Mouse (Mus musculus): ENCODE measurements around the gene Smg1.

The Smg1 gene

DNA sequence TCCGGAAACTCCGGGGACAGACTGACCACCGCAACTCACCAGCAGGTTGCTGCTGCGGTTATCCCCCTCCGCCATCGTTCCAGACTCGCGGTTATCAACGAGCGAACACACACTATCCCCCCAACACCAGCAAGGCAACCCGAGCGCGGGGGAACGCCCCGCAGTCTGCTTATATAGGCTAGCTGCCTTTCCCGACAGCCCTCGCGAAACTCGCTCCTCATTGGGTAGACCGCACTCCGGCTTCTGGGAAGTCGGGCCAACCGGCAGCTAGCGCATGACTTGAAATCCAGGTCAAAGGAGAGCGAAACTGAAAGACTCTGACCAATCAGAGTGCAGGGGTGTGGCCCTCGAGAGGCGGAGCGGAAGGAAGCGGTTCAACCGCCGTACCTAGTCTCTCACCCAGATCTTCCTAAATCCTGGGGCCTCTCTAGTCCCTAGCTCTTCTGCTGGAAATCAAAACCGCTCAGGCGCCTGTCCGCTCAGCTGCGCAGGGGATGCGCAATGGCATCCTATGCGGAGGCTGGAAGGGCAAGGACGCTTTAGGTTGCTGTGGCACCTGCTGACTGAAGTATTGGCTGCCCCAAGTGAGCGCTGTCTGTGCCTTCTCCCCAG is 113.9 kb downstream of the Smg1 start, which contains the start of gene Arl6ip1:
Arl6ip1 (minus strand) TSS at position 233 of the 612 bp plus-strand sequence.
- DNase-seq, result peak; percentile 97 to 98

DNA sequence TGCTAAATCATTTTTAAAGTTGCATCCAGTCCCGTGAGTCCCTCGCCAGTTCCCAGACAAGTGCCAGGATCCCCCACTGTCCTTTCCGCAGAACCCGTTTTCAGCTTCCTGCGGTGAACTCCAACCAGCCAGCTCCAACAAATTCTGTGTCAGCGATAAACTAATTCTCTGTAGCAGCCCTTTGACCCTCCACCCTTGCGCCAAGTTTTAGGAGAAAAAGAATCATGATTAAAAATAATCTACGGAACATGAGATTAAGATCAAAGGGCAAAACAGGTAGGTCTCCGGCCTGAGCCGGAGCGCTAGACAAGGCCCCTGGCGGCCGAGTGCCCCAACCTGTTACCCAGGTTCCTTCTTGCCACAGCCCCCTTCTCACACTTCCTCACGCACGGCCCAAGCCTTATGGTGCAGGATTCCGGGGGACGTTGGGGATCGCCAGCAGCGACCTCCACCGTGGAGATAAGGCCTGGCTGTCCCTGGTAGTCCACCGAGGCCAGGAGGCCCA is 114.5 kb downstream of the Smg1 start:
- DNase-seq, result peak; percentile 58 to 63

DNA sequence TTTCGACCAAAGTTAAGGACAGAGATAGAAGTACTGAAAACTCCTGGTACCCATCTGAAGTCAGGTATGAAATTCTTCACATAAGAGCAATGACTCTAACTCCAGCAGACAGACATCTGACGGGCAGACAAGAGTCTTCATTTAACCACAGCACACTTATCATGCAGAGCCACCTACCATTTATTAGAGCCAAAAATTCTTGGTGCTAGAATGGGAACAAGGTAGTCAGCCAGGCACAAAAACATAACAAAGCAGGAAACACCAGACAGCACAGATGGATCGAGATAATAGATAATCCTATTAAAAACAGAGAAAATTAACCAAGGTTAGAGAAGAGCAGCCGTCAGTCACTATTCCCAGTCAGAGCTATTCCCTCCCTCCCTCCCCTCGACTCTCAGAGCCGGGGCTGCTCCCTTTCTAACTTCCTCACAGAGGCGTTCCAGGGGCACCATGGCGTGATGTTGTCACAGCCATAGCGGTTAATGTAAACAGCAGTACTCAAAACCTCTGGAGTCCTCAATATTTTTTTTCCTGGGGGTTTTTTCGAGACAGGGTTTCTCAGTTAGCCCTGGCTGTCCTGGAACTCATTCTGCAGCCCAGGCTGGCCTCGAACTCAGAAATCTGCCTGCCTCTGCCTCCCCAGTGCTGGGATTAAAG is 117.1 kb downstream of the Smg1 start:
- no peak for DNase-seq

DNA sequence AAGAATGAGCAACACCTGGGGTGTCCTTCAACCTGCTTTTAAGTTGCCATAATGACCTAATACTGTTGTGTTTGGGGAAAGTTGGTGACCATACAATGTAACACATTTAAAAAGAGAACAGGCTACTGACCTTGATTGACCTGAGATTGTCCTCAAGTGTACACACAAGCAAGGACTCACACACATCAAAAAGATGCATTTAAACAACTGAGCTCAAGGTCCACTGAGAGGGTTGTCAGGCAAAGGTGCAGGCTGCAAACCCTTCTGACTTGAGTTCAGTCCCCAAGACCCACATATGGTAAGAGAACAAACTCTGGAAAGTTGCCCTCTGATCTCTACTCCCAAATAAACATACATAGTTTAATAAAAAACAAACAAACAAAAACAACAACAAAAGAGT is 117.7 kb downstream of the Smg1 start:
- DNase-seq, result no peak

DNA sequence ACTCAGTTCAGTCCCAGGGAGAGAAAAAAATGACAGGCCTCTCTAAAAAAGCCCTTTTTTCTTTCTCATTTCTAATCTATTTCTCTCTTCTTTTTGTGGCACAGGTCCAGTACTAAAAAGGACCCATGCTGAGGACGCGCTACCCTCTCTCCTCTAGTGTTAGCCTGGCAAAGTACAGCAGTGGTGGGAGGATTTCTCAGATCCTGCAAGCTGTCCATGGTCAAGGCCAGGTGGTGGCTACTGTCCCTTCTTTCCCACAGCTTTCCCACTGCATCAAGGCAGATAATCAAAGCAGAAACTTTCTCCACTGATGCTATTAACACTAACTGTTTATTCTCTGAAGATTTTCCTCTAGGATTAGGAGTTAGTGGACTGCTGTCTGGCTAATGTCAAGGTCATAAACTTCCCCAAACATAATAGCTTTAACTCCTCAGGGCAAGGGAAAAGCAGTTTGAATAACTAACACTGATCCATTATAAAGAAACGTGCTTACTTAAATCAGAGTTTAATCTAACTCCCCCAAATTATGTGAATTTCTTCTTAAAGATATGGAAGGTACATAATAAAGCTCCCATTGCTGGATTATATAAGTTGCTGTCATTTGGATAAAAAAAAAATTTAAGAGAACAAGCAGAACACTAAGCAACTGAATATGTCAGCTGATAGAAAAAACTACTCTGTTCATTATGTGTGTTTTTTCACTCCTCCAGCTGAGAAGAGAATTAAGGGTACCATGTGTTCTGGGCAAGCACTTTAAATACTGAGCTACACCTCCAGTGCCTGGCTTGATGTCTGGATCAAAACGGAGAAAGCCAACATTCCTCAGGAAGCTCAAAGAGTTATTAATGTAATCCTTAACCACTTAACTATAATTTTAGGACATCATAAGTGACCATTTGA is 119.7 kb downstream of the Smg1 start:
- no peak for DNase-seq

DNA sequence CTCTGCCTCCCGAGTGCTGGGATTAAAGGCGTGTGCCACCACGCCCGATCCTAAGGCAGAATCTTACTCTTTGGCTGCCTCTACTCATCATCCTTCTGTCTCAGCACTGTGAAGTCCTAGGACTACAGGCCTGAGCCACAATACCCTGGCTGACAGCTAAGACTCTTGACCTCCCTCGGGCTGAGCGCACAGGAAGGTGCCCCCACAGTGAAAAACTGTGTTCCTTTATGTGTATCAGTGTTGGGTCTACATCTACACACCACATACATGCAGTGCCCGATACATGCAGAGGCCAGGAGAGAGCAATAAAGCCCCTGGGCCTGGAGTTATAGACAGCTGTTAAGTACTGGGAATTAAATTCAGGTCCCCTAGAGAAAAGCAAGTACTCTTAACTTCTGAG is 121.2 kb downstream of the Smg1 start:
- DNase-seq, result no peak

DNA sequence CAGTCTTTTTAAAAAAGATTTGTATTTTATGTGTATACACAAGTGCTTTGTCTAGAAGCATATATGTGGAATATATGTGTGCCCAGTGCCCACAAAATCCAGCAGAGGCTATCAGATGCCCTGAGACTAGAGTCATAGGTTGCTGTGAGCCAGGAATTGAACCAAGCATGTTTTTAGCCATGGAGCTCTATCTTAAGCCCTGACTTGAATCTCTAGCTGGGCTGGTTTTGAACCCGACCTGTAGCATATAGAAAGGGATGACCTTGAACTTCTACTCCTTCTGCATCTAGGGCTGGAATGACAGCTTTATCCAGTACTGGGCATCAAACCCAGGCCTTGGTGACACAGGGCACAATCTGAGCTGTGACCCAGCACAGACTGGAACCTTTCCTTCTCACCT is 122.8 kb downstream of the Smg1 start:
- no peak for DNase-seq

DNA sequence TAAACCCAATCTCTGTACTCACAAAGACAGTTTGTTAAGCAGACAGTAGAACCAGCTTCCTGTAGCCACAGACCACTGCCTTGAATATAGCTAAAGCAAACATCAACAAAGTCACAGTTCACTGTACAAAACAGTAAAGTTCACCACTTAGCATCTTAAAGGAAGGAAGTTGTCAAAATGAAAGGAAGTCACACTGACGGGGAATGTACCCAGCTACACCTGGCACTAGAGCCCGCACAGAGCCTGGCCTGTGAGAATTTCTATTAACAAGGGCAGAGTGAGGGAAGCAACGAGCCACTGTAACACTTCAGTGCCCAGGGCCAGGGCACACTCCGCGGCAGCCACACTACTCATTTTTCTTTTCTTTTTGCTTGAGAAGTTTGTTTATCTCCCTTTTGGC is 123.5 kb downstream of the Smg1 start:
- no peak for DNase-seq

DNA sequence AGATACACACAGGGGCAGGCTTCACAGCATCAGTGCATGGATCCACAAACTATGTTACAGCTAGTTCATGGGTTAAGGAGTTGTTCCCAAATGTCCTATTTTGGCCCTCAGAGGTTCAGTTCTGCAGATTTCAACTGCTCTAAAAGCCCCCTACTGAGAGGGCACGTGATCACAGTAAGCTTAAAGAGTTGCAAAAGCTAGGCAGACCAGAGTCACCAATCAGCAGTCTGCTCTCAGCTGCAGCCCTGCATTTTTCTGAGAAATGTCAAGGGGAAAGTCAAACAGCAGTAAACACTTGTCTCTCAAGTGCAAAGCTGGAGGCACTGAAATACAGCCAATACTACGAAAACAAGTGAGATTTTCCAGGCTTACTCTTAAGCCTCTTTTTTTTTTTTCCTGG is 124.3 kb downstream of the Smg1 start:
- DNase-seq, result no peak

DNA sequence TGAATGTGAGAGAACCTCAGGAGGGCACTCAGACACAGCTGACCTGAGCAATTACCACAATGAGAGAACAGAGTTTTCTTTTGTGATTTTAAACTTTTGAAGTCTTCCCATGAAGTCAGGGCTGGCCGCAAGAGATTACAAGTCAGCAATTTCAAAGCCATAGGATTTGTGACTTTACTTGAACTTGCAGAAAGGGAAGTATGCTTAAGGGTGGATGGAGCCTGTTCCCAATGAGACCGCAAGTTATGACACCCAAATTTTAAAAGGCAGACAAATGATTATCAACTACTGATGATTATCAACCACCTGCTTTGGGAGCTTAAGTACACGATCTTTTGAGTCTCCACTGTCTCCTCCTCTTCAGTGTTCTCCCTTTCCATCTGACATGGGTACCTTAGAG is 125.0 kb downstream of the Smg1 start:
- no peak for DNase-seq

DNA sequence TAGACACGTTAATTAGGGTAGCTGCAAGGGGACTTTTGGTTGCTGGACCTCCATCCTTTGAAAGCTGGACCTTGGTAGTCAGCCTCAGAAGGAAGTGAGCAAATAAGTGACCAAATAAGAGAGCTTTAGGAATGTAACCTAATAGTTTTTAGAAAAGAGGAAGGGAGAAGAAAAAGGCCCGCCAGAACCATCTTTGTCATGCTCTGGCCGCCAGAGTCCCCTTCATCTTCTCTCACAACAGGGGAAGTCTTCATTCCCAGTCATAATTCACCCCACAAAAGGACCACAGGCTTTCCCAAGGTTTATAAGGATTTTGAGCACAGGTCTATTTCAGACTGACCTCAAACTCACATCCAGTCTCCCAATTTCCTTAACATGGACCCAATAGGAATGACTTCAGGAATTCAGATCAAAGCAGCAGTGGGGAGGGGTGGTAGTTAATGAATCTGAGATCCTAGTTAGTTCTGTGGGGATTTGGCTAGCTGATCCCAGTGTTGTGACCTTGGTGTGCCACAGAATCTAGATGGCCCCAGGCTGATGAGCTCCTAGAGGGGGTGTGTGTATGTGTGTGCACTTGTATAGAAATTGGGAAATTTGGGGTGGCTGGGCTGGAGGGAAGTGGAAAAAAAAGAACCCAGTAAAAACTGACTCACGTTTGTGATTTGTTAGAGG is 125.8 kb downstream of the Smg1 start:
- DNase-seq, result no peak

DNA sequence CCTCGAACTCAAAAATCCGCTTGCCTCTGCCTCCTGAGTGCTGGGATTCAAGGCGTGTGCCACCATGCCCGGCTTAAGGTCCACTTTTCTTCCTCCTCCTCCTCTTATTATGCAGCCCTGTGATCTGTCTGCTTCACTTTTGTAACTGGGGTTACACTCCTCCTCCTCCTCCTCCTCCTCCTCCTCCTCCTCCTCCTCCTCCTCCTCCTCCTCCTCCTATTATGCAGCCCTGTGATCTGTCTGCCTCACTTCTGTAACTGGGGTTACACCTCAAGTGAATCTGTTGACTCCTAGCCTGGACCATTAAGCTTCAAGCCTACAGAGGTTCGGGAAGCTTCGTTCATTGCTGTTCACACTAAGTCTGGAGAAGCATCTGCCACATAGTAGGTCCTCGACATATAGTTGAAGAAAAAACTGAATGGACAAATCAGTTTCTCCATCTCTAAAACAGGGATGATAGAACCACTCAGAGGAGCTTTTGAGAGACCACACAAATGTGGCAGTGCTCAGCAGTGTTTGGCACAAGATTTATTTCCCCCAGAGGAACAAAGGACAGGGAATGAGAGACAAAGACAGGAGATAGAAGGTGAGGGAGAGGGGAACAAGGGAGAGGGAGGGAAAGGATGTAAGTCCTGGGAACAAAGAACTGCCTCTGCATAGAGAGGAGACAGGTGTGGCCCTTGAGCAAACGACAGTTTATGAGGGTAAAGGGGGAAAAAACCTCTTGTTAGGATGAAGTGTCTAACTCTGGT is 126.5 kb downstream of the Smg1 start:
- DNase-seq, result no peak

DNA sequence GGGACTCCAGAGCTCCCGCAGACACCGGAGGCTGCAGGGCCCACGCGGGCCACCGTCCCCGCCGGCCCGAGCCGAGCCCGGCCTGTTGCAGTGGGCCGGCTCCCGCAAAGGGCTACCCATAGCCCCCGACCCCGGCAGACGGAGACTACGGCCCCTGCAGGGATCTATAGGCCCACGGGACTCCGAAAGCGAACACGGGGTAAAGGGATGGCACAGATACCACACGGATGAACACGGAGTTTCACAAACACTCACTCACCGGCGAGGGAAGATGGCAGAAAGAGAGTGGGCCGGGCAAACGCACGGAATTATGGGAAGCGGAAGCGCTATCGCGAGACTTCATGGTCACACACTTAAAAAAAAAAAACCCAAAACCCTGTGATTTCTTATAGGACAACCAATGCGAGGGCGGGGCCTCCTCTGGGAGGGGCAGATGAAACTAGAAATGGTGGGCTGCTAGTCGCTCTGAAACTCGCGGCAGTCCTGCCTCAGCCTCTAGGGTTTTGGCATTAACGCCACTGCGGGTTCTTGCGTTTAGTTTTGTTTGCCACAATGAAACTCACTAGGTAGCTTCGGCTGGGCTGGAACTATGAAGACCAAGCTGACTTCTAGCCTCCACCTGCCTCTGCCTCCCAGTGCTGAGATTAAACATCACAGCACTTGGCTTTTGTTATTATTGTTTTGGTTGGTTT is 127.4 kb downstream of the Smg1 start, which contains the start of gene Rps15a:
Rps15a (minus strand) TSS at position 312 of the 692 bp plus-strand sequence.
- DNase-seq, result peak; percentile 96 to 97

DNA sequence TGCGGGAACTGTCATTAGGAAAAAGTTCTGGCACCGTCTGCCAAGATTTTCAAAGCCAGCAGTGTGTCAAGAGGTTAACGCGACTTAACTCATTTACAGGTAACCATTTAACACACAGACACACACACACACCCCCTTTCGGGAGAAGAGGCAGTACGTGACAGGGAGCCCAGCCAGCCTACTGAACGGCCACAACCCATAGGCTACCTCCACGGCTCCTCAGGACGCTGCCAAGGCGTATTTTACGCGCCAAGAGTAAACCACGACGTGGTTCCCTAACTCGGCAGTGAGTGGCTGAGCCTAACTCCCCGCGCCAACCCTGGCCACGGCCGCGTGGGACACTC is 128.0 kb downstream of the Smg1 start:
- DNase-seq, result no peak

DNA sequence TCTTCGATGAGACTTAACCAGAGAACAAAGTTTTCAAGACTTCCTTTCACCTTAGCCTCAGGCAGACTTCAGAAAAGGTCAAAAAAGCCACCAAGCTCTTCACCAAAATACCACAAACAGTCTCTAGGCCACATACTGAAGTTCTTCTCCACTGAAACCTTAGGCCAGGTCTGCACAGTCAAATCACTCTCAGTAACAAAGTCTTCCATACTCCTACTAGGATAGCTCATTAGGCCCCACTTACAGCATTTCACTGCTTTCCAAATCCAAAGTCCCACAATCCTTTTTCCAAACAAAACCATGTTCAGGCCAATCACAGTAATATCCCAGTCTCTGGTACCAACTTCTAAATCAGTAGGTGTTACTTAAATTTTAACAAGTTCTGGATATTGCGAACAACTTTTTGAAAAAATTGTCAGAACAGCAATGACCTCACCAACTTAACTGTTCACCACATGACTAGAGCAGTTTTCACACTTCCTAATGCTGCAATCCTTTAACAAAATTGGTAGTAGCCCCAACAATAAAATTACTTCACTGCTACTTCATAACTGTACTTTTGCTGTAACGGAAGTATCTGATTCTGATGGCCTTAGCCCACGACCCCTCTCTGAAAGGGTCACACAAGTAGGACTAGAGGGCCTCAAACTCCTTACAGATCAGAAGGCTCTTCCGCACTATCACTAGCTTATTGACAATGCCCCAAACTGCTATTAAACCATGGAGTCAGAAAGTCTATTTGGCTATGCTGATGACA is 129.8 kb downstream of the Smg1 start:
- DNase-seq, result no peak

DNA sequence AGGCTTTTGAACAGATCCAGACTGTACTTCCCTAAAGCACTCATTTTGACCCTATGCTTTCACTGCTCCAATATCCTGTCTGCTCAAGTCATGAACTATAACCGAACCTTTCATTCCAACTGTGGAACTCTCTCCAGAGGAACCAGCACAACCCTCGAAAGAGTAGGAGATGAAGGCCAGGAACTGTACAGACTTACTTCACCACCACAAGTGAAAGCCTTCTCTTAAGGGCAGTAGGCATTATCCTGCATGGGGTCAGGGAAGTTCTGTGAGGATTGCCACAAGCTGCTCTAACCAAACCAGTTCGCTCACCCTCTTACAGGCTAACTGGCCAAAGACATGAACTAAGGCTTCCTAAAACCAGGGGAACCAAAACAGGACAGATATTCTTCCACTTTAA is 132.3 kb downstream of the Smg1 start:
- DNase-seq, result no peak

DNA sequence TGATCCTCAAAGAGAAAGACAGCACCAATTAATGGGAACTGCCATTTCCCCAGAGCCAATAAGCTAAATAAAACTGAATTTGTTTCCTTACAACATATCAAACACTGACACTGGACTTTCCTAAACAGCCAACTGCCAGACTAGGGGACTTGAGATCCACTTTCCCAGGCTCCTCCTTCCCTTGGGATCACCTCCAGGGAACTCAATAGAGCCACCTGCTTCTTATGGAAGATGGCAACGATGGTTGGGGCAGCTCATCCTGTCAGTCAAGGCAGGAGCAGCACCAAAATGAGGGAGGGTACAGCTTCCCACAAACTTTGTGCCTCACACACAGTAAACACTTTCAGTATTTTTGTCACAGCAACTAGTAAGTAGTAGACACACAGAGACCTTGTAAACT is 135.8 kb downstream of the Smg1 start:
- no peak for DNase-seq

DNA sequence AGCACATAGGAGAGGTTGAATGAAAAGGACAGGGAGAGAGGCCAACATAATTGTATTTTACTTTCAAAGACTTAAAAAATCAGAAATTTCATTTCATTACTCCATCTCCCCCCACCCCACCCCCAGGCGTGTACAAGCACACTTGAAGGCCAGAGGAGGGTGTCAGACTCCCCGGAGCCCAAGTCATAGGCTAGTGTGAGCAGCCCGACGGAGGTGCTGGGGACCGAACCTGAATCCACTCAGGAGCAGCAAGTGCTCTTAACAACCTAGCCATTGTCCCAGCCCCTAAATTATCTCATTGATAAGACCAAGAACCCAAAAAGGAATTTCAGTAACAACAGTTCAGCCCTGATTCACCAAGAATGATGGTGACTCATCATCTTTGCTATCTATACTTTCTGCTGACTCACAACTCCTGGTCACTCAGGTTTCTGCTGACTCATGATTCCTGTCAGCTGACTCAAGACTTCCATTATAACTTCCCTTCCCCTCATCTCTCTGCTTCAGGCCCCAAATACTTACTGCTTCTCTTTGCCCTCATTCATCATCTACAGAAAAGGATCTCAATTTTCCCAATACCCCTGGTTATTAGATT is 138.9 kb downstream of the Smg1 start:
- DNase-seq, result no peak

DNA sequence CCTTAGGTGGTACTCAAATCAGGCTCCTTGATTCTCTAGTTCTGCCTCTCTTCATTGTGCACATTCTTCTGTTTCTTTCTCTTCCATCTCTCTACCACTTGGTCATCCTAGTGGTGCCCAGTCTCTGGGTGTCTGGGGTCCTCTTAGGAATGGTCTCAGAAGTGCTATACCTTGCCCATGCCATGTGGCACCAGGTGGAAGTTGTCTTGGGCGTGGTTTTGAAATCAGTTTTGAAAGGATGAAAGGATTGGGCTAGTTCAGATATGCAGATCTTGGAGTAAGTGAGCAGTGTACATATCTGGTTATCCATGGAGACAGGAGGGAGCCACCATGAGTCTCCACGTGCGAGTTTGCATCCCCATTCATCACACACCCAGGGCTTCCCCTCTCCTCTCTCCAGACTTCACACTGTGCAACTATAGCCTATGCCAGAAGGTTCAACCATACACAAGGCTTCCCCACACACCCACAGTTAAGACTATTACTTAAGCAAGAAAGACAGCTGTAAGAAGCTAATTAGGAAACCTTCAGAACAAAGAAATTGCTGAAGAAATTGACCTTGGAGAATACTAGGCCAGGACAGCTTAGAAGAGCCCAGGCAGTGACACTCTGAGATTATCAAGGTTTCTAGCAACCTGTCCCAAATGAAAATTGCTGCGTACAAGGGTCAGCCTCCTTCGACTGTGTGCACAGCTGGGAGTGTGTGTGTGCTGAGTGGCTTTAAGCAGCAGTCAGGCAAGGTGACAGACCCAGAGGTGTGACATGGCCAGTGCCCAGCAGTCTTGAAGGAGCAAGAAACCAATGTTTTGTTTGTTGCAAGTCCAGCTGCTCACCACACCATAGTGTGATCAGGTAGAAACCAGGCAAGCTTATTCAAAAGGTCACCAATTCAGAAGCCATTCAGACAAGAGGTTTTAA is 139.7 kb downstream of the Smg1 start:
- DNase-seq, result no peak
